Mouse (Mus musculus): ENCODE data around the gene Kcnt1. TPM values are rescaled to one million over a fixed set of nuclear protein-coding genes. Genes with fewer than 3 reads are reported as not detected.

The Kcnt1 gene
- polyA plus RNA-seq, 1 experiment from 2014 or later = 0.37 TPM

- H3K9me3 ChIP-seq = no peaks in the 10 kb centered on the region
- H3K4me3 ChIP-seq = no peak overlapping the region
- H3K27ac ChIP-seq = no peak overlapping the region
- no peaks in the 10 kb centered on the region for H3K27me3 ChIP-seq
- WGBS = 83% methylated on average over 2 of the region's 2 CpGs
- no peak overlapping the region for H3K9ac ChIP-seq
- peaks cover 50% of the 10 kb centered on the region for H3K36me3 ChIP-seq
- H3K4me1 ChIP-seq = peaks cover 6% of the 10 kb centered on the region; the same call in 1 of the 2 replicates
- no peak for ATAC-seq (ENCODE audit: insufficient number of reproducible peaks, insufficient read depth, low FRiP score, low TSS enrichment, low read depth)
- H3K4me2 ChIP-seq = no peak overlapping the region
These were observed 60.3 kb downstream of the Kcnt1 start for GRCm38 (mm10) chr2:25923799-25924198.

GRCm38 (mm10) chr2:25924934-25925333 is 61.4 kb downstream of the Kcnt1 start:
- WGBS = 89% methylated on average over 4 of the region's 4 CpGs
- Histone ChIP-seq H3K9ac (no peak overlapping the region), H3K27me3 (no peaks in the 10 kb centered on the region), H3K9me3 (no peaks in the 10 kb centered on the region), H3K4me3 (no peak overlapping the region), H3K27ac (no peak overlapping the region), H3K4me1 (peaks cover 6% of the 10 kb centered on the region; the same call in 1 of the 2 replicates), H3K4me2 (no peak overlapping the region), H3K36me3 (peaks cover 58% of the 10 kb centered on the region)
- ATAC-seq (ENCODE audit: insufficient number of reproducible peaks, insufficient read depth, low FRiP score, low TSS enrichment, low read depth) = no peak

GRCm38 (mm10) chr2:25927821-25928220 is 64.3 kb downstream of the Kcnt1 start:
- no peak overlapping the region for H3K27ac ChIP-seq
- no peak overlapping the region for H3K4me2 ChIP-seq
- no peaks in the 10 kb centered on the region for H3K9me3 ChIP-seq
- H3K4me3 ChIP-seq = no peak overlapping the region
- peaks cover 85% of the 10 kb centered on the region for H3K36me3 ChIP-seq
- WGBS = 93% methylated on average over 7 of the region's 7 CpGs
- no peaks in the 10 kb centered on the region for H3K27me3 ChIP-seq
- no peak overlapping the region for H3K9ac ChIP-seq
- no peak for ATAC-seq (ENCODE audit: insufficient number of reproducible peaks, insufficient read depth, low FRiP score, low TSS enrichment, low read depth)
- H3K4me1 ChIP-seq = no peaks in the 10 kb centered on the region

GRCm38 (mm10) chr2:25931249-25931859 is 67.8 kb downstream of the Kcnt1 start:
- H3K27ac ChIP-seq = no peak overlapping the region
- 83% methylated on average over 6 of the region's 6 CpGs for WGBS
- peaks cover 92% of the 10 kb centered on the region for H3K36me3 ChIP-seq
- no peak overlapping the region for H3K9ac ChIP-seq
- no peak for ATAC-seq (ENCODE audit: insufficient number of reproducible peaks, insufficient read depth, low FRiP score, low TSS enrichment, low read depth)
- H3K27me3 ChIP-seq = no peaks in the 10 kb centered on the region
- H3K9me3 ChIP-seq = no peaks in the 10 kb centered on the region
- no peaks in the 10 kb centered on the region for H3K4me1 ChIP-seq
- H3K4me2 ChIP-seq = no peak overlapping the region
- H3K4me3 ChIP-seq = no peak overlapping the region

GRCm38 (mm10) chr2:25940503-25940902 is 77.0 kb downstream of the Kcnt1 start:
- no peak overlapping the region for H3K4me3 ChIP-seq
- no peak overlapping the region for H3K4me2 ChIP-seq
- no peak for ATAC-seq (ENCODE audit: insufficient number of reproducible peaks, insufficient read depth, low FRiP score, low TSS enrichment, low read depth)
- no peaks in the 10 kb centered on the region for H3K27me3 ChIP-seq
- H3K4me1 ChIP-seq = no peaks in the 10 kb centered on the region
- no peaks in the 10 kb centered on the region for H3K9me3 ChIP-seq
- 91% methylated on average over 6 of the region's 6 CpGs for WGBS
- no peak overlapping the region for H3K27ac ChIP-seq
- no peak overlapping the region for H3K9ac ChIP-seq
- H3K36me3 ChIP-seq = peaks cover 97% of the 10 kb centered on the region

GRCm38 (mm10) chr2:25943822-25944221 is 80.3 kb downstream of the Kcnt1 start:
- Histone ChIP-seq H3K36me3 (peaks cover 83% of the 10 kb centered on the region), H3K27ac (no peak overlapping the region), H3K4me2 (no peak overlapping the region), H3K27me3 (no peaks in the 10 kb centered on the region), H3K4me3 (no peak overlapping the region), H3K9me3 (no peaks in the 10 kb centered on the region), H3K9ac (no peak overlapping the region), H3K4me1 (no peaks in the 10 kb centered on the region)
- WGBS = 80% methylated on average over 2 of the region's 2 CpGs
- no peak for ATAC-seq (ENCODE audit: insufficient number of reproducible peaks, insufficient read depth, low FRiP score, low TSS enrichment, low read depth)

GRCm38 (mm10) chr2:25947950-25948349 is 84.4 kb downstream of the Kcnt1 start:
- Histone ChIP-seq H3K4me1 (no peaks in the 10 kb centered on the region), H3K27me3 (no peaks in the 10 kb centered on the region), H3K27ac (no peak overlapping the region), H3K9ac (no peak overlapping the region), H3K4me2 (no peak overlapping the region), H3K36me3 (peaks cover 82% of the 10 kb centered on the region), H3K4me3 (no peak overlapping the region), H3K9me3 (no peaks in the 10 kb centered on the region)
- 88% methylated on average over 3 of the region's 3 CpGs for WGBS
- ATAC-seq (ENCODE audit: insufficient number of reproducible peaks, insufficient read depth, low FRiP score, low TSS enrichment, low read depth) = no peak

GRCm38 (mm10) chr2:25949291-25949690 is 85.8 kb downstream of the Kcnt1 start:
- Histone ChIP-seq H3K9me3 (no peaks in the 10 kb centered on the region), H3K27me3 (no peaks in the 10 kb centered on the region), H3K27ac (no peak overlapping the region), H3K36me3 (peaks cover 80% of the 10 kb centered on the region), H3K4me1 (no peaks in the 10 kb centered on the region), H3K4me2 (no peak overlapping the region), H3K4me3 (no peak overlapping the region), H3K9ac (no peak overlapping the region)
- 83% methylated on average over 3 of the region's 3 CpGs for WGBS
- ATAC-seq (ENCODE audit: insufficient number of reproducible peaks, insufficient read depth, low FRiP score, low TSS enrichment, low read depth) = no peak

Other genes starting within 250 kb of the Kcnt1 start
- gene Ccdc183, start 246.1 kb upstream of the Kcnt1 start, polyA plus RNA-seq (2015; fragmentation: Nextera tagmentation; extraction: Ambion mirVana) = 0.31 and 0.34 TPM in 2 replicates
- 23.5 and 24.8 TPM in 2 replicates for gene Tmem141, start 241.7 kb upstream of the Kcnt1 start, polyA plus RNA-seq (2015; fragmentation: Nextera tagmentation; extraction: Ambion mirVana)
- 0.59 and 2.1 TPM in 2 replicates for gene Fcna, start 235.7 kb upstream of the Kcnt1 start, polyA plus RNA-seq (2015; fragmentation: Nextera tagmentation; extraction: Ambion mirVana)
- gene Lcn8, start 210.6 kb upstream of the Kcnt1 start, polyA plus RNA-seq (2015; fragmentation: Nextera tagmentation; extraction: Ambion mirVana) = not detected in 2 replicates
- gene Lcn5, start 205.8 kb upstream of the Kcnt1 start, polyA plus RNA-seq (2015; fragmentation: Nextera tagmentation; extraction: Ambion mirVana) = not detected in 2 replicates
- not detected in 2 replicates for gene Lcn6, start 186.9 kb upstream of the Kcnt1 start, polyA plus RNA-seq (2015; fragmentation: Nextera tagmentation; extraction: Ambion mirVana)
- gene Lcn10, start 181.0 kb upstream of the Kcnt1 start, polyA plus RNA-seq (2015; fragmentation: Nextera tagmentation; extraction: Ambion mirVana) = not detected in 2 replicates
- gene Obp2a, start 163.7 kb upstream of the Kcnt1 start, polyA plus RNA-seq (2015; fragmentation: Nextera tagmentation; extraction: Ambion mirVana) = not detected in 2 replicates
- gene Bmyc, start 157.0 kb upstream of the Kcnt1 start, polyA plus RNA-seq (2015; fragmentation: Nextera tagmentation; extraction: Ambion mirVana) = 95.4 and 103 TPM in 2 replicates
- gene Obp2b, start 126.7 kb upstream of the Kcnt1 start, polyA plus RNA-seq (2015; fragmentation: Nextera tagmentation; extraction: Ambion mirVana) = not detected in 2 replicates
- gene Lcn3, start 98.2 kb upstream of the Kcnt1 start, polyA plus RNA-seq (2015; fragmentation: Nextera tagmentation; extraction: Ambion mirVana) = not detected in 2 replicates
- not detected in 2 replicates for gene Lcn11, start 86.7 kb upstream of the Kcnt1 start, polyA plus RNA-seq (2015; fragmentation: Nextera tagmentation; extraction: Ambion mirVana)
- gene Gm13539, start 81.5 kb upstream of the Kcnt1 start, polyA plus RNA-seq (2015; fragmentation: Nextera tagmentation; extraction: Ambion mirVana) = not detected in 2 replicates
- gene Glt6d1, start 47.9 kb upstream of the Kcnt1 start, polyA plus RNA-seq (2015; fragmentation: Nextera tagmentation; extraction: Ambion mirVana) = not detected in 2 replicates
- not detected in 2 replicates for gene Lcn9, start 40.6 kb upstream of the Kcnt1 start, polyA plus RNA-seq (2015; fragmentation: Nextera tagmentation; extraction: Ambion mirVana)
- gene Sohlh1, start 16.5 kb upstream of the Kcnt1 start, polyA plus RNA-seq (2015; fragmentation: Nextera tagmentation; extraction: Ambion mirVana) = not detected in 2 replicates
- gene Camsap1, start 119.5 kb downstream of the Kcnt1 start, polyA plus RNA-seq (2015; fragmentation: Nextera tagmentation; extraction: Ambion mirVana) = 15.0 and 20.1 TPM in 2 replicates
- 89.7 and 93.6 TPM in 2 replicates for gene Ubac1, start 158.0 kb downstream of the Kcnt1 start, polyA plus RNA-seq (2015; fragmentation: Nextera tagmentation; extraction: Ambion mirVana)

Measured in embryonic facial prominence, embryonic 13.5 days (tissue).